Mouse (Mus musculus): ENCODE measurements at regions not wholly inside any gene's neighbourhood (a gene's known extent, or its start where the extent isn't known, plus 50 kb on each side); places are given as distances from the start of the nearest gene placed in this dataset.

GRCm38 (mm10) chr12:59970775-59971174 lies 751.2 kb upstream of the Fbxo33 start:
- TF ChIP-seq CTCF (IDR thresholded peaks at IDR 0.05; ENCODE audit: borderline replicate concordance, extremely low read depth, insufficient read depth, insufficient read length) (no peak), POLR2A (IDR thresholded peaks at IDR 0.05; ENCODE audit: borderline replicate concordance, extremely low read depth, insufficient read depth, insufficient read length, poor library complexity, severe bottlenecking) (no peak)
- DNase-seq (ENCODE audit: low read depth) = no peak

- TF ChIP-seq CTCF (IDR thresholded peaks at IDR 0.05; ENCODE audit: borderline replicate concordance, extremely low read depth, insufficient read depth, insufficient read length) (no peak), POLR2A (IDR thresholded peaks at IDR 0.05; ENCODE audit: borderline replicate concordance, extremely low read depth, insufficient read depth, insufficient read length, poor library complexity, severe bottlenecking) (no peak)
- no peak for DNase-seq (ENCODE audit: low read depth)
These were observed 750.4 kb upstream of the Fbxo33 start for GRCm38 (mm10) chr12:59969948-59970347.

DNA sequence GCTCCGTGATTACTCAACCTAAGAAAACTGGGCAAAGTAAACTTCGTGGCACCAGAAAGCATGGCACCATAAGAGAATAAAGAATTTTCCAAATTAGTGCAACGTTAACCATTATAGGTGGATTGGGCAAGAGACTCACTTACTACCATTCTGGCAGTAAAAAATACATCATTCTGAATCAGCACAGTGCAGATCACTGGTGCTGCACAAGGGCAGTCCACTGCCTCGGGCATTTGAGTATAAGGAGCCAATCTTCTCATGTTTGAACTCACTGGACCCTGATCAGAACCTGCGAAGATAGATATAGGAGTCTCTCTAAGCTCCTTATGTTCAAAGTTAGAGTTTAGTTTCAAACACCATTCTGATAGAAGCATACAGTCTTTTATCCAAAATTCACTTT lies 747.7 kb upstream of the Fbxo33 start:
- TF ChIP-seq CTCF (IDR thresholded peaks at IDR 0.05; ENCODE audit: borderline replicate concordance, extremely low read depth, insufficient read depth, insufficient read length) = no peak
- no peak for DNase-seq (ENCODE audit: low read depth)

DNA sequence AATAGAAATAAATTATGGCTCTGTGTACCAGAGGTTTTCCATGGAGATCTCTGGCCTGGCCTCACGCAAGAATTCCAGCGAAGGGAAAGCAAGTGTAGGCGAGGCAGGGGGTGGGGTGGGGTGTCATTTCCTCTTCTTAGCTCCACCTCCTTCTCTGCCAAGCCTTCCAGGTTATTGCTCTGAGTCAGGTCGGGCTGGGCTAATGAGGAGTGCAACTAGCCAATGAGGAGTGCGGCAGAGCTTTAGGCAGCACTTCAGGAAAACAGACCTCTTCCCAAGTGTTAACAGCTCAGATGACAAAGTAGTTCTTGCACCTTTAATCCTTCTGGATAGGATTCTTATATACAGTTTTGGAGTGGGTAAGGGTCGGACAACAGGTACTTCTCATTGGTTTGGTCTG lies 741.6 kb upstream of the Fbxo33 start:
- no peak for TF ChIP-seq CTCF (IDR thresholded peaks at IDR 0.05; ENCODE audit: borderline replicate concordance, extremely low read depth, insufficient read depth, insufficient read length)
- no peak for TF ChIP-seq POLR2A (IDR thresholded peaks at IDR 0.05; ENCODE audit: borderline replicate concordance, extremely low read depth, insufficient read depth, insufficient read length, poor library complexity, severe bottlenecking)
- DNase-seq (ENCODE audit: low read depth) = no peak

GRCm38 (mm10) chr12:59932471-59932870 lies 712.9 kb upstream of the Fbxo33 start:
- TF ChIP-seq CTCF (IDR thresholded peaks at IDR 0.05; ENCODE audit: borderline replicate concordance, extremely low read depth, insufficient read depth, insufficient read length) = no peak
- no peak for TF ChIP-seq POLR2A (IDR thresholded peaks at IDR 0.05; ENCODE audit: borderline replicate concordance, extremely low read depth, insufficient read depth, insufficient read length, poor library complexity, severe bottlenecking)

GRCm38 (mm10) chr12:59925071-59925470 lies 705.5 kb upstream of the Fbxo33 start:
- TF ChIP-seq CTCF (IDR thresholded peaks at IDR 0.05; ENCODE audit: borderline replicate concordance, extremely low read depth, insufficient read depth, insufficient read length) = no peak
- TF ChIP-seq POLR2A (IDR thresholded peaks at IDR 0.05; ENCODE audit: borderline replicate concordance, extremely low read depth, insufficient read depth, insufficient read length, poor library complexity, severe bottlenecking) = no peak
- no peak for DNase-seq (ENCODE audit: low read depth)

More at GRCm38 (mm10) chr12:59932471-59932870, 712.9 kb upstream of the Fbxo33 start:
- DNase-seq (ENCODE audit: low read depth) = peak; percentile 57

DNA sequence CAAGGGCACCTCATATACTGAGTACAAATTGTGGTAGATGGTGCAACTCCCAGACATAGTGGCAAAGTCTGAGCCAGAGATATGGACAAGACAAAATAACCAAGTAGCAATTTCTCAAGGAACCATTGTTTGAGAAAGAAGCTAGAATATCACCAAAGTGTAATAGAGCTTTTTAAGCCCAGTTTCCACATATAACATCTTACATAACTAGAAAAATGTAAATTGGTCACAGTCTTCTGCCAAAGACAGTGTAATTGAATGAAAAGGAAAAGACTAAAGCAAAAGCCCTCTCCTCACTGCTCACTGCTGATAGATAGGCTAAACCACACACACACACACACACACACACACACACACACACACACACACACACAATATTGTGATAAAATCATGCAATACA lies 679.4 kb upstream of the Fbxo33 start:
- TF ChIP-seq POLR2A (IDR thresholded peaks at IDR 0.05; ENCODE audit: borderline replicate concordance, extremely low read depth, insufficient read depth, insufficient read length, poor library complexity, severe bottlenecking) (no peak), CTCF (IDR thresholded peaks at IDR 0.05; ENCODE audit: borderline replicate concordance, extremely low read depth, insufficient read depth, insufficient read length) (no peak)
- DNase-seq (ENCODE audit: low read depth) = no peak

DNA sequence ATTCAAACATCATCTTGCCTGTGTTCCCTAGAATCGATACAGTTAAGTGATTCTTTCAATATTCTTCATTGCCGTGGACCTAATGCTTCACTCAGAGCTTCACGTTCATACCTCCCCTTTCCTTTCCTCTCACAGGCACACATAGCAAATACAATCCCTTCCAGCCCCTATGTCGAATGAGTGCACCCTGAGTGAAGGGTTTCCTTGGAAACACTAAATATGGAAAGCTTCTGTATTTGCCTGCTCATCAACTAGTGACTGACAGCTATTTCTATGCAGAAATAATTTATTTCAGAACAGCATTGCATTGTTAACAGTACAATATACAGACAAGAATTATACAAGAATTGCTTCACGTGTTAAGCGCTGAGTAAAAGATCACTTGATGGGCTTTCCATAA lies 671.4 kb upstream of the Fbxo33 start:
- no peak for TF ChIP-seq POLR2A (IDR thresholded peaks at IDR 0.05; ENCODE audit: borderline replicate concordance, extremely low read depth, insufficient read depth, insufficient read length, poor library complexity, severe bottlenecking)
- no peak for TF ChIP-seq CTCF (IDR thresholded peaks at IDR 0.05; ENCODE audit: borderline replicate concordance, extremely low read depth, insufficient read depth, insufficient read length)
- peak; percentile 32 for DNase-seq (ENCODE audit: low read depth)
